Mouse (Mus musculus) frontal cortex, adult 2 months (tissue): ENCODE measurements around the gene Atp5e. TPM values are rescaled to one million over a fixed set of nuclear protein-coding genes. Genes with fewer than 3 reads are reported as not detected.

Experiments
- DNase-seq, 2 experiments: peaks; one replicate each; pipeline ENCODE4 v3.0.0; 2022; ENCODE audit warnings: low spot score in 1 of 2; ENCODE audit errors: extremely low spot score in 1 of 2
- polyA plus RNA-seq: library from polyadenylated mRNA; depleted of rRNA; stranded (reverse); fragments of >200 nt; gene quantifications from 2 replicates; pipeline ENCODE4 v1.2.3, GENCODE M21; 2012; rRNA removed

The Atp5e gene
- 547 and 598 TPM in 2 replicates for polyA plus RNA-seq

- DNase-seq, result peak; percentile 96 to 97
These were observed at the start of gene Atp5e for GRCm38 (mm10) chr2:174463789-174464523. Gene Atp5e (minus strand): TSS chr2:174464105.

GRCm38 (mm10) chr2:174509825-174510224, 45.9 kb upstream of the Atp5e start:
- no peak for DNase-seq

- DNase-seq, result no peak
These were observed 44.1 kb upstream of the Atp5e start for GRCm38 (mm10) chr2:174507998-174508397.

- peak in 1 of 2 experiments; percentile 38 for DNase-seq
These were observed 39.0 kb upstream of the Atp5e start for GRCm38 (mm10) chr2:174502831-174503460.

- no peak for DNase-seq
These were observed 38.4 kb upstream of the Atp5e start for GRCm38 (mm10) chr2:174502321-174502720.

- no peak for DNase-seq
These were observed 37.6 kb upstream of the Atp5e start for GRCm38 (mm10) chr2:174501517-174501916.

GRCm38 (mm10) chr2:174500814-174501503, 37.1 kb upstream of the Atp5e start:
- DNase-seq, result no peak

GRCm38 (mm10) chr2:174492858-174493257, 29.0 kb upstream of the Atp5e start:
- peak in 1 of 2 experiments; percentile 77 for DNase-seq

GRCm38 (mm10) chr2:174487005-174487404, 23.1 kb upstream of the Atp5e start:
- no peak for DNase-seq

GRCm38 (mm10) chr2:174478746-174479145, 14.8 kb upstream of the Atp5e start:
- no peak for DNase-seq

GRCm38 (mm10) chr2:174477543-174478319, 13.8 kb upstream of the Atp5e start:
- DNase-seq, result no peak

GRCm38 (mm10) chr2:174473550-174473927, 9.6 kb upstream of the Atp5e start:
- DNase-seq, result peak in 1 of 2 experiments; percentile 4

GRCm38 (mm10) chr2:174472818-174473549, 9.1 kb upstream of the Atp5e start, which contains the start of gene Prelid3b:
Gene Prelid3b (minus strand): TSS chr2:174473081.
- peak; percentile 97 to 99 for DNase-seq

- no peak for DNase-seq
These were observed 8.5 kb upstream of the Atp5e start for GRCm38 (mm10) chr2:174472407-174472806.

- no peak for DNase-seq
These were observed 7.0 kb upstream of the Atp5e start for GRCm38 (mm10) chr2:174470786-174471405.

GRCm38 (mm10) chr2:174470333-174470732, 6.4 kb upstream of the Atp5e start:
- DNase-seq, result no peak

GRCm38 (mm10) chr2:174463370-174463769, 535 bp downstream of the Atp5e start:
- peak in 1 of 2 experiments; percentile 11 for DNase-seq

GRCm38 (mm10) chr2:174459365-174459764, 4.5 kb downstream of the Atp5e start:
- no peak for DNase-seq

GRCm38 (mm10) chr2:174453681-174454080, 10.2 kb downstream of the Atp5e start:
- no peak for DNase-seq
